8 mouse cellular contexts compared by ENCODE assay signal in genomic region chr17:21566220-21566619, GRCm38 (mm10). TPM values are rescaled to one million over a fixed set of nuclear protein-coding genes. Genes with fewer than 3 reads are reported as not detected.
DNase-seq lines count a peak whose midpoint lies in the region; ATAC-seq and TF ChIP-seq lines count a peak whose summit lies in the region.

No protein-coding gene starts in this region.

- H3K27me3 ChIP-seq in neural tube, embryonic 11.5 days (ENCODE audit: control insufficient read depth, insufficient read depth, low read length): no peaks in the 10 kb centered on the region
- no peaks in the 10 kb centered on the region for H3K27me3 ChIP-seq in forebrain, postnatal 0 days (ENCODE audit: insufficient read depth, low read length)

- H3K9ac ChIP-seq in neural tube, embryonic 11.5 days (ENCODE audit: low read length): peak overlapping the region; percentile 69
- peak overlapping the region; percentile 75 for H3K9ac ChIP-seq in forebrain, postnatal 0 days

- intact Hi-C loops in left cerebral cortex, postnatal 10 days (cut with DNase I): no loop called here

- H3K4me2 ChIP-seq in neural tube, embryonic 11.5 days (ENCODE audit: low read depth): peak overlapping the region; percentile 72
- H3K4me2 ChIP-seq in forebrain, postnatal 0 days (ENCODE audit: low read depth): peak overlapping the region; percentile 56

- peak overlapping the region; percentile 69 for H3K27ac ChIP-seq in neural tube, embryonic 11.5 days (ENCODE audit: low read depth, low read length)
- H3K27ac ChIP-seq in forebrain, postnatal 0 days (ENCODE audit: low read depth, low read length): peak overlapping the region; percentile 90

- peak; percentile 52 for ATAC-seq in neural tube, embryonic 11.5 days (ENCODE audit: insufficient read depth, low FRiP score, low TSS enrichment)
- ATAC-seq in forebrain, postnatal 0 days: peak; percentile 89
- ATAC-seq in megakaryocyte progenitor cell, adult 5-6 weeks (replicated peaks; ENCODE audit: poor library complexity): peak; percentile 85

- TF ChIP-seq CTCF in forebrain, postnatal 0 days (IDR thresholded peaks at IDR 0.05; ENCODE audit: low read depth): peak; percentile 68

- DNase-seq in neural tube, embryonic 11.5 days (ENCODE audit: low spot score): peak; percentile 12
- no peak for DNase-seq in neural tube, embryonic 10.5 days (ENCODE audit: extremely low spot score, low spot score)
- DNase-seq in cerebellum, adult 18-20 months: peak; percentile 55 to 69
- peak; percentile 82 for DNase-seq in forebrain, postnatal 0 days
- DNase-seq in hindlimb bud, embryonic 11.5 days (ENCODE audit: extremely low spot score, low read depth, low spot score): peak; percentile 39
- peak; percentile 33 to 59 for DNase-seq in left cerebral cortex, postnatal 10 days (ENCODE audit: extremely low spot score in 1 of 2, low spot score in 2 of 2)
- peak; percentile 28 to 35 for DNase-seq in spleen, postnatal 36 days (ENCODE audit: low spot score in 2 of 2)

- 8% methylated on average over 5 of the region's 5 CpGs for WGBS in neural tube, embryonic 11.5 days
- WGBS in forebrain, postnatal 0 days: 4% methylated on average over 5 of the region's 5 CpGs

- 0 out of 2 replicates have a peak, but pooled peaks cover 3% of the 10 kb centered on the region for H3K4me1 ChIP-seq in neural tube, embryonic 11.5 days (ENCODE audit: control insufficient read depth, insufficient read depth, low read length)
- H3K4me1 ChIP-seq in forebrain, postnatal 0 days (ENCODE audit: insufficient read depth): peaks cover 3% of the 10 kb centered on the region; the same call in 1 of the 2 replicates

- H3K9me3 ChIP-seq in neural tube, embryonic 11.5 days (ENCODE audit: control insufficient read depth, low read length): no peaks in the 10 kb centered on the region
- no peaks in the 10 kb centered on the region for H3K9me3 ChIP-seq in forebrain, postnatal 0 days (ENCODE audit: low read length)

- no peaks in the 10 kb centered on the region for H3K36me3 ChIP-seq in neural tube, embryonic 11.5 days (ENCODE audit: control insufficient read depth, insufficient read depth, low read length)
- peaks cover 3% of the 10 kb centered on the region; the same call in 1 of the 2 replicates for H3K36me3 ChIP-seq in forebrain, postnatal 0 days (ENCODE audit: insufficient read depth)

- H3K4me3 ChIP-seq in neural tube, embryonic 11.5 days (ENCODE audit: low read depth, low read length): peak overlapping the region; percentile 48
- H3K4me3 ChIP-seq in forebrain, postnatal 0 days (ENCODE audit: low read depth, low read length): peak overlapping the region; percentile 67

RNA-seq across cellular contexts. Expression of gene Zfp948, which starts 0.6 kb away (rescaled TPM):
- 19.7 and 20.4 TPM in 2 replicates for polyA plus RNA-seq in neural tube, embryonic 11.5 days (2014; fragmentation: Nextera tagmentation; extraction: Ambion mirVana)
- total RNA-seq in forebrain, postnatal 0 days (2014; rRNA removed): 21.0 and 21.8 TPM in 2 replicates
- polyA plus RNA-seq in forebrain, postnatal 0 days (2015; fragmentation: Nextera tagmentation; extraction: Ambion mirVana): 12.9 and 15.5 TPM in 2 replicates
- 10 to 100 TPM; 17.1 to 17.6 TPM for total RNA-seq in left cerebral cortex, postnatal 10 days (2021)
- 4.3 TPM in 2 replicates for total RNA-seq in megakaryocyte progenitor cell, adult 5-6 weeks (2015)
- total RNA-seq in megakaryocyte progenitor cell, adult 5-6 weeks (2017): 2.0 and 3.3 TPM in 2 replicates

RNA-seq across cellular contexts. Expression of gene Zfp52, which starts 30.9 kb away (rescaled TPM):
- 1.3 and 1.5 TPM in 2 replicates for polyA plus RNA-seq in neural tube, embryonic 11.5 days (2014; fragmentation: Nextera tagmentation; extraction: Ambion mirVana)
- 3.2 and 4.9 TPM in 2 replicates for total RNA-seq in forebrain, postnatal 0 days (2014; rRNA removed)
- polyA plus RNA-seq in forebrain, postnatal 0 days (2015; fragmentation: Nextera tagmentation; extraction: Ambion mirVana): 1.7 and 2.1 TPM in 2 replicates
- total RNA-seq in left cerebral cortex, postnatal 10 days (2021): 1 to 10 TPM; 7.1 to 7.2 TPM
- 32.2 and 33.6 TPM in 2 replicates for total RNA-seq in megakaryocyte progenitor cell, adult 5-6 weeks (2015)
- total RNA-seq in megakaryocyte progenitor cell, adult 5-6 weeks (2017): 25.4 and 42.3 TPM in 2 replicates
